Mouse (Mus musculus) megakaryocyte-erythroid progenitor cell, adult 5 weeks (primary cell): Measurements from ENCODE around the gene Olfr652. TPM values are rescaled to one million over a fixed set of nuclear protein-coding genes. Genes with fewer than 3 reads are reported as not detected.

ENCODE experiments used
- polyA plus RNA-seq: library from polyadenylated mRNA; stranded (reverse); fragments of >175 nt; gene quantifications from 2 replicates; pipeline ENCODE4 v1.2.3, GENCODE M21; 2012

Gene Olfr652
- not detected in 2 replicates for polyA plus RNA-seq

DNA sequence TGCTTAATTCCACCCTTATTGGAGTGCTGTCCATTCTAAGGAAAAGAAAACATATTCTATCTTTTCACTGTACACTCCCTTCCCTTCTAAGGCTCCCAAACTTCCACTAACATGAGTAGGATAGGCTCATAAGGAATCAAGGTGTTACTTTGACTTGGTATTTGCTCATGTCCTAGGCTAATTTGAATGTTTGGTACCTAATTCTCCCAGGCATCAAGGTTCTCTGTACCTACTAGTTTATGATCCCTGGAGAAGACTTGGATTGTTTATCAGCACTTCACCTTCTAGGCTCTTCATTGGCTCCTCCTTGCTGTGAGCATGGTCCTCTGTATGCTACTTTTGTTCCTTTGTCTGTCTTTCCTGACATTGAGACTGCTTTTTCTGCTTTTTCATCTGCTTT, at the start of gene Olfr652:
TSS of gene Olfr652 (plus strand) at position 301 of the 400 bp plus-strand sequence.

GRCm38 (mm10) chr7:104549833-104550232, 10.9 kb upstream of the Olfr652 start, which contains the start of gene Olfr651:
TSS of gene Olfr651 (plus strand) at chr7:104550133.

DNA sequence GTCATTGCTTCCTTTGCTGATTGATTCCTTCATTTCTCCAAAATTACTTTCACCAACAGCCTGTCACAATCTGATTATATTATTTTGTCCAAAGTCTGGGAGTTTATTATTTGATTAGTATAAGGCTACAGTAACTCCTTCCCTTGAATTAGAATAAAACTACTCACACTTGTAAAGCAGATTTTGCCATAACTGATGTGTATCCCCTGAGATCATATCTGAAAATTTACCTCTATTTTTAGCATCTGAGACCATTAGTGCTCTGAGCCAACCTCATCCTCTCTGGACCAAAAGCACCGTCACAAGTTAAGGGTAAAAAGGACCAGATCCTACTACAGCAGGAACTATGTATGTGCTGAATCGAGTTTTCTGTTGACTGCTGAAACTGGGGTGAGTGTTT, 16.3 kb downstream of the Olfr652 start, which contains the start of gene Olfr653:
TSS of gene Olfr653 (plus strand) at position 301 of the 400 bp plus-strand sequence.

GRCm38 (mm10) chr7:104586725-104587124, 26.0 kb downstream of the Olfr652 start, which contains the start of gene Olfr654:
TSS of gene Olfr654 (plus strand) at chr7:104587025.

GRCm38 (mm10) chr7:104601679-104602078, 41.0 kb downstream of the Olfr652 start, which contains the start of gene Olfr655:
TSS of gene Olfr655 (minus strand) at chr7:104601779.

GRCm38 (mm10) chr7:104613655-104614054, 53.0 kb downstream of the Olfr652 start, which contains the start of gene Olfr656:
TSS of gene Olfr656 (plus strand) at chr7:104613955.

Other genes with a start within 250 kb of the Olfr652 start
- 2.4 and 3.0 TPM in 2 replicates for gene Trim12a, start 245.4 kb upstream of the Olfr652 start, polyA plus RNA-seq
- not detected in 2 replicates for gene Trim34b, start 231.4 kb upstream of the Olfr652 start, polyA plus RNA-seq
- gene Trim12c, start 207.5 kb upstream of the Olfr652 start, polyA plus RNA-seq, result 0.45 and 0.74 TPM in 2 replicates
- gene Trim30b, start 191.0 kb upstream of the Olfr652 start, polyA plus RNA-seq, result 0.12 TPM in 1 of 2 replicates, not detected in the other
- gene Trim30c, start 160.1 kb upstream of the Olfr652 start, polyA plus RNA-seq, result not detected in 2 replicates
- 1.5 and 5.2 TPM in 2 replicates for gene Trim30a, start 95.7 kb upstream of the Olfr652 start, polyA plus RNA-seq
- 0.48 and 0.60 TPM in 2 replicates for gene Trim30d, start 53.1 kb upstream of the Olfr652 start, polyA plus RNA-seq
- gene Olfr651, start 10.8 kb upstream of the Olfr652 start, polyA plus RNA-seq, result not detected in 2 replicates
- not detected in 2 replicates for gene Olfr653, start 16.4 kb downstream of the Olfr652 start, polyA plus RNA-seq
- not detected in 2 replicates for gene Olfr654, start 26.1 kb downstream of the Olfr652 start, polyA plus RNA-seq
- not detected in 2 replicates for gene Olfr655, start 40.9 kb downstream of the Olfr652 start, polyA plus RNA-seq
- not detected in 2 replicates for gene Olfr656, start 53.1 kb downstream of the Olfr652 start, polyA plus RNA-seq
- not detected in 2 replicates for gene Olfr657, start 63.9 kb downstream of the Olfr652 start, polyA plus RNA-seq
- not detected in 2 replicates for gene Olfr658, start 86.4 kb downstream of the Olfr652 start, polyA plus RNA-seq
- 0.01 TPM in 1 of 2 replicates, not detected in the other for gene Olfr659, start 105.9 kb downstream of the Olfr652 start, polyA plus RNA-seq
- not detected in 2 replicates for gene Olfr661, start 125.6 kb downstream of the Olfr652 start, polyA plus RNA-seq
- not detected in 2 replicates for gene Usp17le, start 216.6 kb downstream of the Olfr652 start, polyA plus RNA-seq